Mouse (Mus musculus): Measurements from ENCODE around the gene Trpm1.

DNA sequence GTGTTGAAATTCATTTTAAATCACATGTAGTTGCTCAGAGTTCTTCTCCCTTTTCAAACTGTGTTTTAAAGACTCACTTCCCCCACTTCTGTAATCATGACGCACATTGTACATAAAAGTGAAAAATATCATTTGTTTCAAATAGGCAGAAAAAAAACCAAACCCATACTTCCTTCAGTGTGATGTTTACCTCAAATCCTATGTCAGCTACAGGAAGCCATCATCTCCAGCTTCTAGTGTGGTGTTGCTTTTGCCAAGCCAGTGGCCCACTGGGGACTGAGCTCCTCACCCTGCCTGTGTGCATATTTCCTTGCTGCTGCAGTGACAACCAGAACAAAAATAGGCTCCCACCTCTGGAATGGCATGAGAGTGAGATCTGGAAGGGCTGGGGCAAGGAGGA, 94.7 kb downstream of the Trpm1 start:
- TF ChIP-seq CTCF (IDR thresholded peaks at IDR 0.05; ENCODE audit: insufficient read depth, low read length) (no peak), POLR2A (IDR thresholded peaks at IDR 0.05; ENCODE audit: borderline replicate concordance, extremely low read depth, low read depth, low read length) (no peak)

Data from lung, adult 2 months (tissue).